Mouse (Mus musculus) layer of hippocampus, postnatal 14 days (tissue): ENCODE measurements around the gene Maz. TPM values are rescaled to one million over a fixed set of nuclear protein-coding genes. Genes with fewer than 3 reads are reported as not detected.

Experiments
- DNase-seq, 2 experiments: peaks; one replicate each; pipeline ENCODE4 v3.0.0; 2021 to 2022; ENCODE audit warnings: low spot score in 2 of 2, mixed read lengths in 1 of 2
- total RNA-seq, 2 experiments: library from RNA; stranded (reverse); gene quantifications; 2 replicates each; pipeline ENCODE4 v1.2.3; 2021

Maz gene
- total RNA-seq, 2 experiments from 2014 or later, result 270 to 285 TPM

DNA sequence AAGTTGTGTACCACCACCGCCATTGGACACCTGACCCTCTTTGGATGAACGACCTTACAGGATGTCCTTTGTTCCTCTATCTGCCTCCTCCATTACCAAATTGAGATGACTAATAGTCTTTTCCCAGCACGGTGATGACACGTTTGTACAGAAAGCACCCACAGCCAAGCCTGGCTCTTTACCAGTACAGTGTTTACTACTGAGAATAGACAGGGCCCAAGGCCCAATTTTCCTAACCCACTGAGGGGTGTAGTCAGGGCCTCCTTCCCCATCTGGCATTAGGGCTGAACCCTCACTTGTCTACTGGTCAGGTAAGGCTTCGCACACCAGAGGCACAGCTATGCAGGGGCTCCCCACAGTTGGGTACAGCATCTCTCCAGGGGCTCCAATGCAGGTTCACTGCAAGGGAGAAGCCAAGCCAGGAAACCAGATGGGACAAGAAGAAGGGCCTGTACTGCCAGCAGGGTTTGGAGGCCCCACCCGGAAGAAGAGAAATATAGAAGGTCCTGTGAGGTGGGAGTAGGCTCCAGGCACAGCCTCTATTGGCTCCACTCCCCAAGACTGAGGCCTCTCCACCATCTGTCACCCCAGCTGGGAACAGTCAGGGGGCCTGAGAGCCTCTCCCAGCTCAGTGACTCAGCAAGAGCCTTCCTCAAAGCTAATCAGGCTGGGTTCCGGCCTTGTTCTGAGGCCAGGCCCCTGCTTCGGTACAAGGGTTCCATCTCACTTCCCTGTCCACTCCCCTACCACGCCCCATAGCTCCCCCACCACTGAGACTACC, 18.4 kb downstream of the Maz start:
- peak; percentile 75 to 80 for DNase-seq

GRCm38 (mm10) chr7:127007313-127008024, 19.4 kb downstream of the Maz start:
- DNase-seq, result no peak

DNA sequence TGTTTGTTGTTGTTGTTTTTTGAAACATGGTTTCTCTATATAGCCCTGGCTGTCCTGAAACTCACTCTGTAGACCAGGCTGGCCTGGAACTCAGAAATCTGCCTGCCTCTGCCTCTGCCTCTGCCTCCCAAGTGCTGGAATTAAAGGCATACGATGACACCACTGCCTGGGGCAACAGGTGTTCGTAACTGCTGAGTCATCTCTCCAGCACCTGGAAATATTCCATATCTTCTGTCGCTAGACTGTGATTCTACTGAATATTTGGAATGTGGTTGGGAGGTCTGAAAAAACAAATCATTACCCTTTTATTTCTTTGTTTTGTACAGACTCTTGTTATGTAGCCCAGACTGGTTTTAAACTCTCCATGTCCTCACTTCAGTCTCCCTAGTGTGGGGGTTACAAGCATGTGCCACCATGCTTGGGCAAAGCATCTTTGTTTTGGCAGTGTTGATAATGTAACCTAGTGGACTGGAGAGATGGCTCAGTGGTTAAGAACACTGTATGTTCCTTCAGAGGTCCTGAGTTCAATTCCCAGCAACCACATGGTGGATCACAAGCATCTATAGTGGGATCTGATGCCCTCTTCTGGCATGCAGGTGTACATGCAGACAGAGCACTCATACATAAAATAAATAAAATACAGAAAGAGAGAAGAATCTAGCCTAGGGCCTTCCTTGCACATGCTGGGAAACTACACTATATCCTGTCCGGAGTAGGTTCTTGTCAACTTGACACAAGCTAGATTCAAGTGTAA, 22.5 kb downstream of the Maz start:
- no peak for DNase-seq

- no peak for DNase-seq
These were observed 23.2 kb downstream of the Maz start for GRCm38 (mm10) chr7:127003620-127004019.

GRCm38 (mm10) chr7:126999568-126999967, 27.3 kb downstream of the Maz start:
- DNase-seq, result no peak

GRCm38 (mm10) chr7:126996449-126996848, 30.4 kb downstream of the Maz start:
- no peak for DNase-seq

DNA sequence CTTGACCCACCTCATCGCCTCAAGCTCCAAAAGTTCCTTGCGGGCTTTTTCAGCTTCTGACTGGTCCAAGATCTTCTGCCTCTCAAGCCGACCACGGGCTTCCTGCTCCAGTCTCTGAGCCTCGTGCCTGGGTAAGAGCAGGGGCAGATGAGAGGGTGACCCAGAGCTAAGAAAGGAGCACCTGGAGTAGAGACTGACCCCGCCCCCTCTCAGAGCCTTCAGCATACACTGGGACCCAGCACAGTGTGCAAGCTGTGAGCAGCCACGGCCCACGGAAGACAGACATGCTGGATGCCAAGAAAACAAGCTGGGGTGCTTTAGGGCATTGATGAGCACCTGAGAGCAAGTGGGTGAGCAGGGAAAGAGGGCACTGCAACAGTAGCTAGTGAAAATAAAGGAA, 38.0 kb downstream of the Maz start:
- no peak for DNase-seq

- peak; percentile 26 to 43 for DNase-seq
These were observed 40.5 kb downstream of the Maz start for GRCm38 (mm10) chr7:126986319-126986718.

GRCm38 (mm10) chr7:126984667-126985444, 42.0 kb downstream of the Maz start:
- no peak for DNase-seq

DNA sequence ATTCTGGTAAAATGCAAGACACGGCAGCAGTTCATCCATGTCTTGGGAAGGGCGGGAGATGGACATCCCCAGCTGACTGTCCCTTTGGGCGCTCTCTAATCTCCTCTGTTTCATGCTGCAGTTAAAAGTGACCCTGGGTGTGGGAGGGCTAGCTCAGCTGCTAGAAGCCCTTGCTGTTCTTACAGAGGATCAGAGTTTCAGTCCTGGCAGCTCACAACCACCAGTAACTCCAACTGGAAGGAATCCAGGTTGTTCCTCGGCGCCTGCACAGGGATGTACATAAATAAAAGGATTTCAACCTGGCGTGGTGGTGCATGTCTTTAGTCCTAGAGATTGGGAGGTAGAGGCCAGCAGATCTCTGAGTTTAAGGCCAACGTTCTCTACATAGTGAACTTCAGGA, 43.7 kb downstream of the Maz start:
- DNase-seq, result no peak

DNA sequence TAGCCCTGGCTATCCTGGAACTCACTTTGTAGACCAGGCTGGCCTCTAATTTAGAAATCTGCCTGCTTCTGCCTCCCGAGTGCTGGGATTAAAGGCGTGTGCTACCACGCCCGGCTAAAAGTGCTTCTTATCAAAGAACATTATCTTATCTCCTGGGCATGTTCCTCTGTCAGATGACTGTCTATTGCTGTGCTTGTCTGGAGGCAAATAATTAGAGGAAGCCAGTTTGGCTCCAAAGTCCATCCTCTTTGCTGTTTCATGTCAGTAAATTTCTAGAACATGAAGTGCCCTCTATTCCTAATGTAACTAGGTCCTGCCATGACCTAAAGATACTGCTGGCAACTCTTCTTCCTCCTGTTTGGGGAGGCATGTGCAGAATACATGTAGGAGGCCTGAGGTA, 44.8 kb downstream of the Maz start:
- DNase-seq, result no peak

GRCm38 (mm10) chr7:126981601-126982000, 45.2 kb downstream of the Maz start:
- DNase-seq, result no peak

GRCm38 (mm10) chr7:126978841-126979240, 48.0 kb downstream of the Maz start:
- no peak for DNase-seq

DNA sequence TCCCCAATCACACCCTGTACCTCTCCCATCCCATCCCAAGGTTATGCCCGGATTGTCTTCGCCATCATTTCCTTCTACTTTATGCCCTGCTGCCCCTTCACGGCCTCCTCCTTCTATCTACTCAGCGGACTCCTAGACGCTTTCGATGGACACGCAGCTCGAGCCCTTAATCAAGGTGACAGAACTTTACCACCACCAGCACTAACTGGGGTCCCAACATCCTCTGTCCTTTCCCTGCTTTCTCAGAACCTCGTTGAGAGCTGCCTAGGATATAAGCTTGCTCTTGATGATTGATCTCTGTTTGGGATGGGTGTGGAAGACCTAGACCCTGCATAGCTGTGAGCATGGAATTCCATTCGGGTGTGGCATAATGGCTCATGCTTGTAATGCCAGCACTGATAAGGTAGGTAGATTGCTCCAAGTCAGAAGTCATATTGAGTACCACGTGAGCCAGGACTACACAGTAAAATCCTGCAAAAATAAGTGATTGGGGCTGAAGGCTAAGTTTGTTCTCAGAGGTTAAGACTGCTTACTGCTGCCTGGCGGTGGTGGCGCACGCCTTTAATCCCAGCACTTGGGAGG, 49.9 kb downstream of the Maz start:
- DNase-seq, result no peak

- peak; percentile 96 for DNase-seq
These were observed 50.6 kb downstream of the Maz start, which contains the start of gene Cdiptos for GRCm38 (mm10) chr7:126975950-126976866. TSS of gene Cdiptos (minus strand) at chr7:126976098.

- no peak for DNase-seq
These were observed 51.1 kb downstream of the Maz start, which contains the start of gene Cdipt for GRCm38 (mm10) chr7:126975893-126975949. TSS of gene Cdipt (plus strand) at chr7:126975914.

GRCm38 (mm10) chr7:126975493-126975892, 51.3 kb downstream of the Maz start:
- DNase-seq, result no peak
